Mouse (Mus musculus): Measurements from ENCODE around the gene Smg1. TPM values are rescaled to one million over a fixed set of nuclear protein-coding genes. Genes with fewer than 3 reads are reported as not detected.

Gene Smg1
- polyA plus RNA-seq (2012; ENCODE audit: low replicate concordance) = 25.1 and 162 TPM in 2 replicates

GRCm38 (mm10) chr7:118243453-118244385, at the start of gene Smg1:
Smg1 (minus strand) TSS chr7:118243670.

GRCm38 (mm10) chr7:118129430-118130041, 113.9 kb downstream of the Smg1 start, which contains the start of gene Arl6ip1:
Arl6ip1 (minus strand) TSS chr7:118129662.

GRCm38 (mm10) chr7:118115877-118116568, 127.4 kb downstream of the Smg1 start, which contains the start of gene Rps15a:
Rps15a (minus strand) TSS chr7:118116188.

Other genes starting within 250 kb of the Smg1 start
- 17.2 and 53.8 TPM in 2 replicates for gene Rps15a, start 127.5 kb downstream of the Smg1 start, polyA plus RNA-seq (2012; ENCODE audit: low replicate concordance)
- 5.9 and 56.7 TPM in 2 replicates for gene Arl6ip1, start 114.0 kb downstream of the Smg1 start, polyA plus RNA-seq (2012; ENCODE audit: low replicate concordance)
- not detected in 2 replicates for gene Syt17, start 204.6 kb upstream of the Smg1 start, polyA plus RNA-seq (2012; ENCODE audit: low replicate concordance)
- gene Itpripl2, start 248.3 kb upstream of the Smg1 start, polyA plus RNA-seq (2012; ENCODE audit: low replicate concordance) = 7.3 and 22.0 TPM in 2 replicates

Measured in hematopoietic multipotent progenitor cell, adult 10-12 weeks (in vitro differentiated cells).